Mouse (Mus musculus): ENCODE data around the gene Arhgap40. TPM values are rescaled to one million over a fixed set of nuclear protein-coding genes. Genes with fewer than 3 reads are reported as not detected.

Arhgap40 gene
- polyA plus RNA-seq, 1 experiment from 2014 or later = 0.21 TPM

DNA sequence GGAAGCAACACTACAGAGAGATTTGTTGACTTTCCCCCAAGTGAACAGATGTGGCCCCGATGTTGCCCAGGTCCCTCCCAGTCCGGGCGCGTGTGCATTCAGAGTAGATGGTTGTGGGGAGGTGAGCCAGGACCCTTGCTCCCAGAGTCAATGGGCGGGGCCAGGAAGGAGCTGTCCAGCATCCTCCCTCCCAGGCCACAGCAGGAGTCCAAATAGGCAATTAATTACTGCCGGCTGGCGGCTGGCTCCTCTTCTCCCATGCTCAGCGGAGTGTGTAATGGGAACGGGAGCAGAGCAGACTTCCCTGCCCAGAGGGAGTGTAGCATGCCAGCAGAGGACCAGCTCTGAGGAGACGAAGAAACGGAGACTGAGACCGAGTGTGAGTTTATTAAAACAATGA, 82.5 kb downstream of the Arhgap40 start:
- H3K9me3 ChIP-seq (replicated peaks) = no peaks in the 10 kb centered on the region
- H3K4me3 ChIP-seq = peak overlapping the region; percentile 37
- WGBS = under 1% methylated on average over 12 of the region's 12 CpGs
- H3K36me3 ChIP-seq = no peaks in the 10 kb centered on the region
- H3K27me3 ChIP-seq (ENCODE audit: low read depth, poor library complexity, severe bottlenecking) = peaks cover 46% of the 10 kb centered on the region
- peak; percentile 55 for DNase-seq (ENCODE audit: low spot score)
- H3K27ac ChIP-seq (replicated peaks) = no peak overlapping the region
- peaks cover 29% of the 10 kb centered on the region for H3K4me1 ChIP-seq

DNA sequence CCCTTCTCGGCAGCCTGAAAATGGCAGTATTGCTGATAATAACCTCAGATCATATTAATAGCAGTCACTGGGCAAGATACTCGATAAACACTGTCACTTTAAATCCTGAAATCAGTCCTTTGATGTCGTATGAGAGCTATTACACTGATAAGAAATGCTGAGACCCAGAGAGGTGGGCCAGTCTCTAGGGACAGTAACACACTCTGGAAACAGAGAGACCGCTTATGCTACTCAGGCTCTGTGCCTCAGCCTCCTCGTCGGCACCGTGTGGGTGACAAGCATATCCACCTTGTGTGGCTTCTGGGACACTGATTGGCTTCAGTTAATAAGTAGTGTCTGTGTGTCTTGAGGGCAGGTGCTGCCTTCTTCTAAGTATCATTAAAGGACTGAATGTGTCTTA, 83.0 kb downstream of the Arhgap40 start:
- Histone ChIP-seq H3K36me3 (no peaks in the 10 kb centered on the region), H3K4me3 (peak overlapping the region; percentile 37), H3K27ac (replicated peaks) (no peak overlapping the region), H3K27me3 (ENCODE audit: low read depth, poor library complexity, severe bottlenecking) (peaks cover 46% of the 10 kb centered on the region), H3K4me1 (peaks cover 29% of the 10 kb centered on the region), H3K9me3 (replicated peaks) (no peaks in the 10 kb centered on the region)
- 25% methylated on average over 7 of the region's 7 CpGs for WGBS
- DNase-seq (ENCODE audit: low spot score) = no peak

DNA sequence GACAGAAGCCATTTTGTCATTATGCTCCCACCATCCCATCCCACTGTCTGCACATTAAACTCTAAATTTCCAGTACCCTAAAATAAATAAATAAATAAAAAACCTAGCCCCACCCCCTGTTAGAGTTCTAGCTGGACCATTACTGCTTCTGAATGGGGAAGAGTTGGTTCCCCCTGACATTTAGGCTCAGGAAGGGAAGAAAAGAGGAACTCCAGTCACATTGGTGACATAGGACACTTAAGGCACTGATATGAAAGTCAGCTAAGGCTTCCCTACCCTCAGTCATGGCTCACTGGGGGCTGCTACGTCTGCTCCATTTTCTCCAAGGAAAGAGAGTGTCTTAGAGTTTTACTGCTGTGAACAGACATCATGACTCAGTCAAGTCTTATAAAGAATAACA, 84.2 kb downstream of the Arhgap40 start:
- H3K27me3 ChIP-seq (ENCODE audit: low read depth, poor library complexity, severe bottlenecking) = peaks cover 55% of the 10 kb centered on the region
- H3K4me3 ChIP-seq = no peak overlapping the region
- DNase-seq (ENCODE audit: low spot score) = no peak
- H3K36me3 ChIP-seq = no peaks in the 10 kb centered on the region
- H3K27ac ChIP-seq (replicated peaks) = no peak overlapping the region
- WGBS = 70% methylated on average over 1 of the region's 1 CpGs
- H3K9me3 ChIP-seq (replicated peaks) = no peaks in the 10 kb centered on the region
- peaks cover 20% of the 10 kb centered on the region for H3K4me1 ChIP-seq

Other genes starting within 250 kb of the Arhgap40 start
- 1.6 and 2.0 TPM in 2 replicates for gene Lbp, start 206.3 kb upstream of the Arhgap40 start, polyA plus RNA-seq (2016; fragmentation: Nextera tagmentation; extraction: Ambion mirVana)
- gene Snhg11, start 137.2 kb upstream of the Arhgap40 start, polyA plus RNA-seq (2016; fragmentation: Nextera tagmentation; extraction: Ambion mirVana) = 36.4 and 55.1 TPM in 2 replicates
- gene Ralgapb, start 102.9 kb upstream of the Arhgap40 start, polyA plus RNA-seq (2016; fragmentation: Nextera tagmentation; extraction: Ambion mirVana) = 11.0 and 11.6 TPM in 2 replicates
- not detected in 2 replicates for gene Adig, start 10.2 kb upstream of the Arhgap40 start, polyA plus RNA-seq (2016; fragmentation: Nextera tagmentation; extraction: Ambion mirVana)
- 0.25 and 0.68 TPM in 2 replicates for gene Slc32a1, start 98.0 kb downstream of the Arhgap40 start, polyA plus RNA-seq (2016; fragmentation: Nextera tagmentation; extraction: Ambion mirVana)
- gene Actr5, start 112.1 kb downstream of the Arhgap40 start, polyA plus RNA-seq (2016; fragmentation: Nextera tagmentation; extraction: Ambion mirVana) = 14.1 and 14.8 TPM in 2 replicates
- gene Ppp1r16b, start 152.6 kb downstream of the Arhgap40 start, polyA plus RNA-seq (2016; fragmentation: Nextera tagmentation; extraction: Ambion mirVana) = 3.6 and 3.7 TPM in 2 replicates

Measured in midbrain, embryonic 10.5 days (tissue).